Comparison of ENCODE assay signal across 21 mouse cellular contexts in the genomic region with DNA sequence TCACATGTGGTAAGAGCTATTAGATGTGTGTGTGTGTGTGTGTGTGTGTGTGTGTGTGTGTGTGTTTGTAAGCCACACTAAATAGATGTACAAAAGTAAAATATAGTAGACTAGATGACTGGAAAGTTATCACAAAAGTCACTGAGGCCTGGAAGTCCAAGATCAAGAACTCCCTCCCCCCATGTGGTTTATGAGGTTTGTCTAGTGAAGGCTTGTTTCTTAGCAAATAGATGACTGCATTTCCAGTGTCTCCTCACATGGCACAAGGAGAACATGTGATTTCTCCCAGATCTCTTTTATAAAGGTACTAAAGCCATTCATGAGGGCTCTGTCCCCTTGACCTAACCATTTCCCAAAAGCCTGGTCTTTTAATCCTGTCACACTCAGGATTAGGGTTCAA.
"Had no signal": no experiment of that assay in that cellular context is flagged by ENCODE, and none has a peak within 500 bp of the region (broad histone marks: within the 10 kb centered on the region; RNA-seq: fewer than 3 reads in every experiment).

No protein-coding gene starts in this region.

- H3K27ac ChIP-seq: kidney, embryonic 15.5 days; left cerebral cortex, adult 2 months; limb, embryonic 12.5 days; limb, embryonic 15.5 days; liver, embryonic 12.5 days; liver, embryonic 15.5 days; lung, embryonic 15.5 days; neural tube, embryonic 13.5 days had no signal

- DNase-seq: kidney, adult 11 months; kidney, adult 8-10 months; kidney, postnatal 10 days; kidney, postnatal 36 days; layer of hippocampus, postnatal 36 days; left cerebral cortex, postnatal 4 days; lung, adult 18-20 months; lung, postnatal 10 days; midbrain, embryonic 14.5 days; retina, postnatal 1 day; thymus, adult 18-20 months; thymus, postnatal 36 days had no signal

- H3K4me2 ChIP-seq: kidney, embryonic 15.5 days; limb, embryonic 12.5 days; limb, embryonic 15.5 days; liver, embryonic 12.5 days; liver, embryonic 15.5 days; lung, embryonic 15.5 days; midbrain, embryonic 11.5 days; neural tube, embryonic 13.5 days had no signal

- H3K4me1 ChIP-seq: kidney, embryonic 15.5 days; limb, embryonic 12.5 days; limb, embryonic 15.5 days; liver, embryonic 12.5 days; liver, embryonic 15.5 days; lung, embryonic 15.5 days had no signal

- H3K4me3 ChIP-seq: kidney, embryonic 15.5 days; left cerebral cortex, adult 2 months; limb, embryonic 12.5 days; limb, embryonic 15.5 days; liver, embryonic 12.5 days; liver, embryonic 15.5 days; lung, embryonic 15.5 days; neural tube, embryonic 13.5 days had no signal

- H3K36me3 ChIP-seq: kidney, embryonic 15.5 days; limb, embryonic 12.5 days; limb, embryonic 15.5 days; liver, embryonic 12.5 days; liver, embryonic 15.5 days; lung, embryonic 15.5 days; neural tube, embryonic 13.5 days had no signal

- H3K27me3 ChIP-seq: kidney, embryonic 15.5 days; limb, embryonic 12.5 days; limb, embryonic 15.5 days; liver, embryonic 12.5 days; liver, embryonic 15.5 days; lung, embryonic 15.5 days; neural tube, embryonic 13.5 days had no signal

- H3K9me3 ChIP-seq: kidney, embryonic 15.5 days; limb, embryonic 15.5 days; liver, embryonic 12.5 days; liver, embryonic 15.5 days; lung, embryonic 15.5 days; neural tube, embryonic 13.5 days had no signal

- H3K9ac ChIP-seq: kidney, embryonic 15.5 days; limb, embryonic 12.5 days; limb, embryonic 15.5 days; liver, embryonic 12.5 days; liver, embryonic 15.5 days; lung, embryonic 15.5 days; neural tube, embryonic 13.5 days had no signal

- ATAC-seq: liver, embryonic 12.5 days had no signal
